ENCODE assay signal across 9 mouse cellular contexts in genomic region chr1:86634751-86635359, GRCm38 (mm10). TPM values are rescaled to one million over a fixed set of nuclear protein-coding genes. Genes with fewer than 3 reads are reported as not detected.
A peak's percentile ranks its signal among the peaks of the same experiment; 100 is the strongest.
DNase-seq lines count a peak whose midpoint lies in the region; ATAC-seq and TF ChIP-seq lines count a peak whose summit lies in the region.
"Had no signal": no experiment of that assay in that cellular context is flagged by ENCODE, and none has a peak within 500 bp of the region (broad histone marks: within the 10 kb centered on the region; RNA-seq: fewer than 3 reads in every experiment).

No protein-coding gene starts in this region.

- H3K4me1 ChIP-seq in liver, adult 2 months (ENCODE audit: control insufficient read depth, insufficient read depth, low read length), result peaks cover 14% of the 10 kb centered on the region
- peaks cover 13% of the 10 kb centered on the region; the same call in 1 of the 2 replicates for H3K4me1 ChIP-seq in embryonic facial prominence, embryonic 15.5 days
- peaks cover 16% of the 10 kb centered on the region for H3K4me1 ChIP-seq in olfactory bulb, adult 2 months (ENCODE audit: control insufficient read depth, insufficient read depth, low read length)

- 49% methylated on average over 6 of the region's 6 CpGs for WGBS in liver, adult 2 months
- WGBS in embryonic facial prominence, embryonic 15.5 days, result 52% methylated on average over 6 of the region's 6 CpGs
- WGBS in olfactory bulb, adult 2 months, result 56% methylated on average over 6 of the region's 6 CpGs

- no peaks in the 10 kb centered on the region for H3K36me3 ChIP-seq in liver, adult 2 months (ENCODE audit: control insufficient read depth, insufficient read depth, low read length)
- no peaks in the 10 kb centered on the region for H3K36me3 ChIP-seq in embryonic facial prominence, embryonic 15.5 days

- no peak for TF ChIP-seq CTCF in liver, adult 2 months (IDR thresholded peaks at IDR 0.05; ENCODE audit: low read depth, low read length)
- no peak for TF ChIP-seq CTCF in olfactory bulb, adult 2 months (IDR thresholded peaks at IDR 0.05; ENCODE audit: insufficient read depth, low read depth, low read length)

- DNase-seq in liver, adult 2 months (ENCODE audit: extremely low read depth, low read depth, low spot score), result peak; percentile 71
- DNase-seq in liver (no peak), MN1 (ENCODE audit: low spot score) (no peak)
- DNase-seq in kidney, postnatal 25 days, result peak; percentile 6 to 33
- no peak for DNase-seq in gastrocnemius, adult 8-10 months (ENCODE audit: low spot score in 2 of 2)
- DNase-seq in spleen, postnatal 10 days (ENCODE audit: low spot score in 2 of 2), result no peak

- TF ChIP-seq POLR2A in liver, adult 2 months (IDR thresholded peaks at IDR 0.05; ENCODE audit: extremely low read depth, insufficient read depth, low read length), result no peak
- TF ChIP-seq POLR2A in olfactory bulb, adult 2 months (IDR thresholded peaks at IDR 0.05; ENCODE audit: insufficient read depth, low read depth, low read length), result no peak

- no peaks in the 10 kb centered on the region for H3K9me3 ChIP-seq in embryonic facial prominence, embryonic 15.5 days (replicated peaks)

- H3K9ac ChIP-seq in liver, adult 2 months (ENCODE audit: low read depth, low read length), result no peak overlapping the region
- H3K9ac ChIP-seq in embryonic facial prominence, embryonic 15.5 days, result no peak overlapping the region

- no peaks in the 10 kb centered on the region for H3K79me2 ChIP-seq in liver, adult 2 months (ENCODE audit: control insufficient read depth, insufficient read depth, low read length)

- no peaks in the 10 kb centered on the region for H3K27me3 ChIP-seq in liver, adult 2 months (ENCODE audit: control insufficient read depth, insufficient read depth, low read length)
- no peaks in the 10 kb centered on the region for H3K27me3 ChIP-seq in embryonic facial prominence, embryonic 15.5 days

- no peak overlapping the region for H3K4me3 ChIP-seq in liver, adult 2 months (ENCODE audit: insufficient read depth, low read depth, low read length)
- H3K4me3 ChIP-seq in embryonic facial prominence, embryonic 15.5 days (replicated peaks), result no peak overlapping the region
- H3K4me3 ChIP-seq in olfactory bulb, adult 2 months (ENCODE audit: insufficient read depth, low read depth, low read length), result no peak overlapping the region

- H3K4me2 ChIP-seq in embryonic facial prominence, embryonic 15.5 days (replicated peaks), result no peak overlapping the region

- H3K27ac ChIP-seq in liver, adult 2 months (replicated peaks; ENCODE audit: insufficient read depth, low read depth, low read length), result no peak overlapping the region
- no peak overlapping the region for H3K27ac ChIP-seq in embryonic facial prominence, embryonic 15.5 days (replicated peaks)
- H3K27ac ChIP-seq in olfactory bulb, adult 2 months (ENCODE audit: insufficient read depth, low read depth, low read length), result 0 out of 2 replicates have a peak overlapping the region, but pooled peaks have one; percentile 9

- 0 out of 2 replicates have a peak, but pooled peaks have one; percentile 48 for ATAC-seq in embryonic facial prominence, embryonic 15.5 days (ENCODE audit: insufficient number of reproducible peaks, low FRiP score, low TSS enrichment, low read depth)

RNA-seq across cellular contexts. Expression of gene Nppc, which starts 35.5 kb away (rescaled TPM):
- not detected in 2 replicates for total RNA-seq in liver, adult 2 months (2014; rRNA removed)
- polyA plus RNA-seq in liver, adult 2 months (2012; rRNA removed), result not detected in 2 replicates
- polyA plus RNA-seq in embryonic facial prominence, embryonic 15.5 days (2015; fragmentation: Nextera tagmentation; extraction: Ambion mirVana), result 10.2 and 10.7 TPM in 2 replicates
- not detected in 2 replicates for polyA plus RNA-seq in olfactory bulb, adult 2 months (2012; ENCODE audit: insufficient read depth, insufficient read length, low replicate concordance, missing spikeins)
- total RNA-seq in gastrocnemius, adult 8-10 months (2022), result under 1 TPM; 0.38 to 0.92 (median 0.48) TPM
- total RNA-seq: neutrophil, adult 5-6 weeks had no signal

RNA-seq across cellular contexts. Expression of gene Cops7b, which starts 52.2 kb away (rescaled TPM):
- total RNA-seq in liver, adult 2 months (2014; rRNA removed), result 5.0 and 6.0 TPM in 2 replicates
- 13.4 and 20.2 TPM in 2 replicates for polyA plus RNA-seq in liver, adult 2 months (2012; rRNA removed)
- polyA plus RNA-seq in embryonic facial prominence, embryonic 15.5 days (2015; fragmentation: Nextera tagmentation; extraction: Ambion mirVana), result 39.1 and 41.2 TPM in 2 replicates
- not detected in 2 replicates for polyA plus RNA-seq in olfactory bulb, adult 2 months (2012; ENCODE audit: insufficient read depth, insufficient read length, low replicate concordance, missing spikeins)
- 10 to 100 TPM in 3 of 4 experiments, 1 to 10 TPM in 1; 9.6 to 10.5 (median 10.3) TPM for total RNA-seq in gastrocnemius, adult 8-10 months (2022)

RNA-seq across cellular contexts. Expression of gene Pde6d, which starts 52.4 kb away (rescaled TPM):
- total RNA-seq in liver, adult 2 months (2014; rRNA removed), result 3.8 and 5.3 TPM in 2 replicates
- polyA plus RNA-seq in liver, adult 2 months (2012; rRNA removed), result 4.7 TPM in 2 replicates
- polyA plus RNA-seq in embryonic facial prominence, embryonic 15.5 days (2015; fragmentation: Nextera tagmentation; extraction: Ambion mirVana), result 70.9 and 74.7 TPM in 2 replicates
- polyA plus RNA-seq in olfactory bulb, adult 2 months (2012; ENCODE audit: insufficient read depth, insufficient read length, low replicate concordance, missing spikeins), result not detected in 2 replicates
- total RNA-seq in gastrocnemius, adult 8-10 months (2022), result 10 to 100 TPM; 24.5 to 33.4 (median 26.8) TPM

Comparison
In these comparisons a context has a peak if more than half of its experiments do, and no peak if none do; other contexts are left out.
1. DNase-seq: peak in liver, adult 2 months (single experiment) and kidney, postnatal 25 days (2 of 2); none in liver (single experiment), gastrocnemius, adult 8-10 months (0 of 2), spleen, postnatal 10 days (0 of 2) and MN1 (single experiment).
2. RNA of gene Nppc, which starts 35.5 kb away (polyA plus RNA-seq): 10.2 to 10.7 TPM in embryonic facial prominence, embryonic 15.5 days; not detected in liver, adult 2 months and not detected in olfactory bulb, adult 2 months; every median in the first group is over 10 times any median in the second.
3. RNA of gene Cops7b, which starts 52.2 kb away (polyA plus RNA-seq): 39.1 to 41.2 TPM in embryonic facial prominence, embryonic 15.5 days and 13.4 to 20.2 TPM in liver, adult 2 months; not detected in olfactory bulb, adult 2 months; every median in the first group is over 10 times any median in the second.
4. RNA of gene Pde6d, which starts 52.4 kb away (polyA plus RNA-seq): 70.9 to 74.7 TPM in embryonic facial prominence, embryonic 15.5 days; 4.7 TPM in liver, adult 2 months and not detected in olfactory bulb, adult 2 months; every median in the first group is over 10 times any median in the second.